Mouse (Mus musculus) T-helper 2 cell (primary cell): ENCODE measurements around the gene Atf5.

ENCODE experiments used
- in situ Hi-C: fragments of 300-600 bp; cut with MboI, MseI; formaldehyde crosslinking; loops from one replicate; pipeline ENCODE4 v1.15.1; 2025; ENCODE audit warnings: high pct_unique_total_duplicates

Gene Atf5

GRCm38 (mm10) chr7:44816470-44817021, at the start of gene Atf5:
TSS of gene Atf5 (minus strand) at chr7:44816658.
- in situ Hi-C loops = loop anchor here (10.0 kb wide), 2 partner anchors 72 to 262 kb away; partner anchors contain the start of genes Nr1h2 and Vrk3

DNA sequence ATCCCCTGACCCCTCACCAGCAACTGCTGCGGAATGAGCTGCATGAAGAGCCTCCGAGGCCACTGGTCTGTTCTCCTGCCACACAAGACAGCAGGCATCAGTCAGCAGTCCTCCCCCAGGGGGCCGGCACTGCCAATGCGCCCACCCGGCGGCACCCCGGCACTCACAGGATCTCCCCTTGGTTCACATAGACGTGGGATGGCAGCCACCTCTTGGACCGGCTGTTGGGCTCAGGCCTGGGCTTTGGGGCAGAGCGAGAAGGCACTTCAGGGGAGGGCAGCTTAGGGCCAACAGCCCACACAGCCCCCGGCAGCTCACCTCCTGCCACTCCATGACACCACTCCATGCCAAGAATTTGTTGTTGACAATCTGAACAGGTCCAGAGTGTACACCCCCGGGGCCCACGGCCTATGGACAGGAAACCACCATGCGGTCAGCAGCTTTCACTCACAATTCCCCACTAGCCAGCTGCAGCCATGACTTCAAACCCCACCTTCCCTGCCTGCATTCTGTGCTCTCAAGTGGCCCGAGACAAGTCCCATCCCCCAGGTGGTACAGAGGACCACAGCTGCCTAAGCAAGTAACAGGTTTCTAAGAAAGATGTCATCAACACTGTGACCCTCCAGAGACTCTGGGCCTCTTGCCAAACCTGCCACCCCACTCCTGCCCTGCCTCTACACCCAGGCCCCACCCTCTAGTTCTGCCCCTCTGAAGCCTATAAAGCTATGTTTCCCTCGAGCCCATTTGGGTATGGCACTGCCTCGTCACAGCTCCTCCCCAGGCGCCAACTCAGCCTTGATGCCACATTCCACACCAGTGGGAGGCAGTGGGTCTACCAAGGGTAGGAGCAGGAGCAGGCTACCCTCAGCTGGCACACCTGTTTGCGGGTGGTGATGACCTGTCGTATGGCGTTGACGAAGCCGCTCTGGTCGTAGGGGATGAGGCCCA, 48.4 kb upstream of the Atf5 start:
- in situ Hi-C loops = no loop called here

DNA sequence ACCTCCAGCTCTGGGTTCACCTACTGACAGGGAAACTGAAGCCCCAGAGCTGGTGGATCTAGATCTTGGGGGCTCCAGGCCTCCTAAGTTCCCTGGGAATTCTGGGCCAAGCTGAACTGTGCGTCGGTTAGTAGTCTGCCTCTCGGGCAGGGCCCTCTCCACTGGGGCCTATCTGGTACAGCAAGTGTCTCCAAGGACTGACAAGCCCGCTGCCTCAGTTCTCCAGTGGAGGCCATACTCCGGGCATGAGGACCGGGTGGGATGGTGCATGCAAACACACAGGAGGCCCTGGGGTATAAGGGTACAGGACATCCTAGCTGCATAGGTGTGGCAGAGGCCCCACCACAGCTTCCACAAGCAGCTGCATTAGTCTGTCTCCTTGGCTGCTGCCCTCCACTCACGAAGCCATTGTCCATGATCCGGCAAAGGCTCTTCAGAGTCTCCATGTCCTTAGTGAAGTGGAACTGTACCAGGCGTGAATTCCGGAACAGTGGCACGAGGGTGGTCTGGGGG, 47.6 kb upstream of the Atf5 start:
- in situ Hi-C loops = no loop called here

DNA sequence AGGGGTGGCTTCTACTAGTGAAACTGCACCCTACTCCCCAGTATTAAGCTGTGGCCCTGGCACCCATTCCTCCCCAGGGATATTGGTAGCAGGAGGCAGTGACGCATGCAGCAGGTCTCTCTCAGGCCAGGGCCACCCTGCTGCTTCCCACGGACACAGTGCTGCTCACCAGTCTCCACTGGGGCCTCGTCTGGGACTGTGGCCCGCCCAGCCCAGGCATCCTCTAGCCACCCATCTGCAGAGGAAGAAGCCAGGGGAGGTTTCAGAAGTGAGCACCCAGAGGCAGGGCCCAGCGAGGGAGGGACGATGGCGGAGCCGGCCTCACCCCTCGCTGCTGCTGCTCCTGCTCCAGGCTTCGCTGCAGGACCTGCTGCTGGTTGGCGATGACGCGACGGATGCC, 46.8 kb upstream of the Atf5 start:
- in situ Hi-C loops = no loop called here

- in situ Hi-C loops = no loop called here
Observed at GRCm38 (mm10) chr7:44862434-44862833, 46.0 kb upstream of the Atf5 start.

DNA sequence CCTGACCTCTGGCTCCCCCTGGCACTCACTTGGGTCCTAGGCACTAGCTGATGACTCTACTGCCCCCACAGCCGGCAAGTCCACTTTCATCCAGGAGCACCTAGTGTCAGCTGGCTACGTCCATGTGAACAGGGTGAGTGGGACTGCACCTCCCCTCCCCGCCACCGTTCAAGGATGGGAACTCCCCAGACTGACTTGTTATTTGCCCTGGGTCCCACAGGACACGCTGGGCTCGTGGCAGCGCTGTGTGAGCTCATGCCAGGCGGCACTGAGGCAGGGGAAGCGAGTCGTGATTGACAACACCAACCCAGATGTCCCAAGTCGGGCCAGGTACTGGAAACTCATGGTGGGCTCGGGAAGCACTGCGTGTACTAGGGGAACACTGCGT, 45.0 kb upstream of the Atf5 start:
- in situ Hi-C loops = no loop called here

GRCm38 (mm10) chr7:44860576-44861428, 44.3 kb upstream of the Atf5 start:
- in situ Hi-C loops = no loop called here

- in situ Hi-C loops = no loop called here
Observed at GRCm38 (mm10) chr7:44859896-44860295, 43.4 kb upstream of the Atf5 start.

DNA sequence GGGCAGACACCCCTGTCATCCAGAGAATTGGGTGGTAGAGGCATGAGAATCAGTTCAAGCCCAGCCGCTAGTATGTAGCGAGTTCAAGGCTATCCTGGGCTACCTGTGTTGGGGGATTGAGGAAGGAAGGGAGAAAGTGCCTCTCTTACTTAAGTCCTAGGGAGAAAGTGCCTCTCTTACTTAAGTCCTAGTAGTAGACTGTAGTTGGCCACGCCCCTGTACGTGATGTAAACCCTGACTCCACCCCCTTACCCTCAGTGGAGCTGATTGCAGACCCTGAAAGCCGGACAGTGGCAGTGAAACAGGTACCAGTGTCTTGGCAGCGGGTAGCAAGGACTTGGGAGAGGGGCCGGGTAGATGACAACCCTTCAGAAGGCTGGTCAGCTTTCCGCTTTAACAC, 41.4 kb upstream of the Atf5 start:
- in situ Hi-C loops = no loop called here

DNA sequence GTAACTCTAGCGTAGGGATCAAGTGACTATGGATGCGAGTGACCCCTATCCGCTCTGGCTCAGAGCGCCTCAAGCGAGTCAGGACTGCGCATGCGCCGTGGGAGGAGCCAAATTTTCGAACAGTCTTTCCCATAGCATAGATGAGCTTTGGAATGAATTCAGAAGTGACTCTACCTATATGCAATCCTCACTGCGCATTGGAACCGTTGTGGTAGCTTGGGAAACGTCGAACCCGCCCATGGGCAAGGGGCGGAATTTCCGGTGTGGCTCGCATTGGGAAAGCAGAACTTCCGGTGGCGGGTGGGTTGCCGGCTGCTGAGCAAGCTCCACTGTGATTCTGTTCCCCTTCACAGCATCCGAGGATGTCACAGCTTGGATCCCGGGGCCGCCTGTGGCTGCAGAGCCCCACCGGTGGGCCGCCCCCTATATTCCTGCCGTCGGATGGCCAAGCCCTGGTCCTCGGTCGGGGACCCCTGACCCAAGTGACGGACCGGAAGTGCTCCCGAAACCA, 40.6 kb upstream of the Atf5 start, which contains the start of gene Pnkp:
TSS of gene Pnkp (plus strand) at position 98 of the 511 bp plus-strand sequence.
- in situ Hi-C loops = no loop called here

- in situ Hi-C loops = no loop called here
Observed at GRCm38 (mm10) chr7:44856265-44856916, 39.9 kb upstream of the Atf5 start.

DNA sequence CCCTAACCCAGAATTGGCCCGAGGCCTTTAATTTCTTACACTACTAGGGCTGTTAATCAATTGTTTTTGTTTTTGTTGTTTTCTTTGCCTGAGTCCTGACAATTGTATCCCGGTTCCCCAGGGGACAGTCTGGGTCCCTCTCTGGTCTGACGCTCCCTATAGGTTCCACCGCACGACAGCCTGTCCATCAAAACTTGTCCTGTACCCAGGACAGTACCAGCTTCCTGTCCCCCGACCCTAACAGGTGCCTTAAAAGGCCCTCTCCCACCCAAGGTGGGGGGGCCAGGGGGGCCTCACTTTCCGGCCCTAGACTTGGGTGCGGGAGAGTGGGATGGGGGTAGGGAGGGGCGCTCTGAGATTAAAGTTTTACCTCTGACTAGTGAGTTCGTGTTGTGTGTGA, 38.6 kb upstream of the Atf5 start:
- in situ Hi-C loops = no loop called here

- in situ Hi-C loops = no loop called here
Observed at GRCm38 (mm10) chr7:44854356-44855031, 38.0 kb upstream of the Atf5 start.

DNA sequence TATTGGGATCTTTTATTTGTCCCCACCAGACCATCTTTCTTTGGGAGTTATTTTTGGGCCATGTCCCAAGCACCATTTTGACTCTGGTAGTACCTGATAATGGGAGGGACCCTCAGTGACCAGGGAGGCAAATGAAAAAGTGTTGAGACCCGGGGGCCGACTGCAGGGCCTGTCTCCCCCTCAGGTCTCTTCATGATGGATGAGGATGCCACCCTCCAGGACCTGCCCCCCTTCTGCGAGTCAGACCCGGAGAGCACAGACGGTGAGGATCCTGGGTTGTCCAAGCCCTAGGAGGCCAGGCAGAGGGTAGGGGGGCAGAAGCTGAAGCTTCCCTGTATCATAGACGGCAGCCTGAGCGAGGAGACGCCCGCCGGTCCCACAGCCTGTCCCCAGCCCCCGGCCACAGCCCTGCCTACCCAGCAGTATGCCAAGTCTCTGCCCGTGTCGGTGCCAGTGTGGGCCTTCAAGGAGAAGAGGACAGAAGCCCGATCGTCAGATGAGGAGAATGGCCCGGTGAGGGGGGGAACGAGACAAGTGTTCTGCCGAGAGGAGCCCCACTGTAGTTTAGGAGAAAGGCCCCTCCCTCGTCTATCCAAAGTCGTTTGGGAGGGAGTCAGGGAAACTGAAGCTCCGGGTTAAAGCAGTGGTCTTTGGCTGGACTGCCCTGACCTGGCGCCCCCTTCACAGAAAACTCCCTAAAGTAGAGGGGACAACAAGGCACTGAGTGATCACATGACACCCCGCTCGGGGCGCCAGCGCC, 37.3 kb upstream of the Atf5 start:
- in situ Hi-C loops = no loop called here

GRCm38 (mm10) chr7:44853065-44853464, 36.6 kb upstream of the Atf5 start:
- in situ Hi-C loops = no loop called here

GRCm38 (mm10) chr7:44852259-44853027, 36.0 kb upstream of the Atf5 start:
- in situ Hi-C loops = no loop called here

DNA sequence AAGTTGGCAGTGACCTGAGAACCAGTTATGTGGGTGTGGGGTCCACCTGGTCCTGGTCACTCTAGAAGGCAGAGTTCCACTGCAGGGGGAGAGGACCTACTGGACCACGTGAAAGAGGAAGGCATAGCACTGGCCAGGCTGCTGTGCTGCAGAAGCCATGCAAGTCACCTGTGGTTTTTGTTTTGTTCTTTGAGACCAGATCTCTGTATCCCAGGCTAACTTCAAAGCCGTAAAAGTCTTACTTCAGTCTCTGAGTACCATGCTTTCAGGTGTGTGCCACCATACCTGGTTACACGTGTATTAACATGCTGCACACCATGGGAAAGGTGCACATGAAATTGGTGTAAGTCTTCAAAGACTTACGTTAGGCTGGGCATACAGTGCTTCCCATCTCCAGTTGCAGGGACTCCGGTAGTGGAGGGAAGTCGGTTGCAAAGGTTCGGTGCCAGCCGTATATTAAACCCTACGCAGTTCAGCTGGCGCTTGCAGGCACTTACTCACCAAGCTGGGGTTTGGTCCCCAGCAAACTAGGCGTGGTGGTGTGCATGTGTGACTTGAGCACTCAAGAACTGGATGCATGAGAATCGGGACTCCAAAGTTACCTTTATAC, 35.3 kb upstream of the Atf5 start:
- in situ Hi-C loops = no loop called here

GRCm38 (mm10) chr7:44850789-44851624, 34.5 kb upstream of the Atf5 start:
- in situ Hi-C loops = no loop called here
